Mouse (Mus musculus): ENCODE results near the gene Ssu72. TPM values are rescaled to one million over a fixed set of nuclear protein-coding genes. Genes with fewer than 3 reads are reported as not detected.

The Ssu72 gene
- polyA plus RNA-seq (2015; fragmentation: Nextera tagmentation; extraction: Ambion mirVana), result 167 and 171 TPM in 2 replicates

GRCm38 (mm10) chr4:155704721-155705591, at the start of gene Ssu72:
Ssu72 (plus strand) TSS chr4:155704800.
- peak within 1 kb of the TSS; percentile 95 for H3K9ac ChIP-seq (ENCODE audit: low read depth, low read length)
- H3K4me1 ChIP-seq (replicated peaks; ENCODE audit: control insufficient read depth, insufficient read depth, low read length), result no peaks in the 10 kb centered on the region
- no peak for TF ChIP-seq CTCF (IDR thresholded peaks at IDR 0.05; ENCODE audit: low read depth)
- peak within 1 kb of the TSS; percentile 99 for H3K27ac ChIP-seq (ENCODE audit: low read depth, low read length)
- H3K4me2 ChIP-seq (replicated peaks; ENCODE audit: low read depth), result peak within 1 kb of the TSS; percentile 74
- H3K4me3 ChIP-seq (ENCODE audit: low read depth, low read length), result peak within 1 kb of the TSS; percentile 95
- no peaks in the 10 kb centered on the region for H3K27me3 ChIP-seq (replicated peaks; ENCODE audit: control insufficient read depth, insufficient read depth, low read length)
- ATAC-seq, result peak; percentile 93
- WGBS, result under 1% methylated on average over 83 of the region's 83 CpGs
- 0 out of 2 replicates have a peak, but pooled peaks cover 4% of the 10 kb centered on the region for H3K36me3 ChIP-seq (ENCODE audit: control insufficient read depth, insufficient read depth)
- no peaks in the 10 kb centered on the region for H3K9me3 ChIP-seq (ENCODE audit: control insufficient read depth)

DNA sequence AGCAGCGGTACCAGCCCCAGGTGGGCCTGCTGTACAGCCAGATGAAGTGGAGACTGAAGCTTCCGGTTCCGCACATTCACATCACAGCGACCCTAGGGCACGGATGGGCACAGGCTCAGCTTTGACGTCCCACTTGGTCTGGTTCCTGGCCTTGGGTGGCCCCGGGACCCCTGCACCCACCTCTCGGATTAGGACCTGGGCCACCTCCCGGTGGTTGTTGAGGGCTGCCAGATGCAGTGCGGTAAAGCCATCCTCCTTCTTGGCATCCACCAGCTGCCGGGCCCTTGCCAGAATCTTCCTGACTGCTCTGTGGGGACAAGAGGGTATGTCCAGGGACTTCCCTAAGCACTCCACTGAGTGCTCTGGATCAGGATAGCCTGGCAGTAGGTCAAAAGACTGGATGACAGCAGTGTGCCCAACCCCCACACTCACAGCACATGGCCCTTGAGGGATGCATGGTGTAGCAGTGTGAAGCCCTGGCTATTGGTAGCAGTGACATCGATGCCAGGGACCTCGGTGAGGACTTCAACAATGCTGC, 48.3 kb upstream of the Ssu72 start:
- Histone ChIP-seq H3K4me3 (ENCODE audit: low read depth, low read length) (no peak overlapping the region), H3K27me3 (replicated peaks; ENCODE audit: control insufficient read depth, insufficient read depth, low read length) (0 out of 2 replicates have a peak, but pooled peaks cover 10% of the 10 kb centered on the region), H3K4me1 (replicated peaks; ENCODE audit: control insufficient read depth, insufficient read depth, low read length) (peaks cover 17% of the 10 kb centered on the region), H3K27ac (ENCODE audit: low read depth, low read length) (no peak overlapping the region), H3K9ac (ENCODE audit: low read depth, low read length) (no peak overlapping the region), H3K9me3 (ENCODE audit: control insufficient read depth) (no peaks in the 10 kb centered on the region), H3K4me2 (replicated peaks; ENCODE audit: low read depth) (no peak overlapping the region), H3K36me3 (ENCODE audit: control insufficient read depth, insufficient read depth) (peaks cover 41% of the 10 kb centered on the region; the same call in 1 of the 2 replicates)
- TF ChIP-seq CTCF (IDR thresholded peaks at IDR 0.05; ENCODE audit: low read depth), result no peak
- no peak for ATAC-seq
- 92% methylated on average over 13 of the region's 13 CpGs for WGBS

DNA sequence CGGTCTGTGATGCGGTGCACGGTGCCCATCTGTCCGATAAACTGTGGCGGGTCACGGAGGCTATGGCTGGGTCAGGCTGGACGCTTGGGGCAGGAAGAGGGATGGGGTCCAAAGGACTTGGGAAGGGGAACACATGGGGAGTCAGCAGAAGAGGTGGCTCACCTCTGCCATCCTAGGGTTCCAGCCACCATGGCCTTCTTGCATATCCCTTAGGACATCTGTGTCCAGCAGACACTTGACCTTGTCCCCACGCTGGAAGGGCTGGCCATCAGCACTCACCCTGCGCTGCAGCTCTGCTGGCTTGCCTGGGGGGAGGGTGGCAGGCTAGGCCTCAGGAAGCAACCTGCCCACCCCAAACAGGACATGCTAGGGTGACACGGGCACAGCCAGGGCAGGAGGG, 45.6 kb upstream of the Ssu72 start:
- Histone ChIP-seq H3K27ac (ENCODE audit: low read depth, low read length) (no peak overlapping the region), H3K4me3 (ENCODE audit: low read depth, low read length) (no peak overlapping the region), H3K4me2 (replicated peaks; ENCODE audit: low read depth) (no peak overlapping the region), H3K9ac (ENCODE audit: low read depth, low read length) (no peak overlapping the region), H3K36me3 (ENCODE audit: control insufficient read depth, insufficient read depth) (peaks cover 51% of the 10 kb centered on the region; the same call in 1 of the 2 replicates), H3K27me3 (replicated peaks; ENCODE audit: control insufficient read depth, insufficient read depth, low read length) (no peaks in the 10 kb centered on the region), H3K4me1 (replicated peaks; ENCODE audit: control insufficient read depth, insufficient read depth, low read length) (peaks cover 6% of the 10 kb centered on the region), H3K9me3 (ENCODE audit: control insufficient read depth) (no peaks in the 10 kb centered on the region)
- 87% methylated on average over 10 of the region's 10 CpGs for WGBS
- no peak for TF ChIP-seq CTCF (IDR thresholded peaks at IDR 0.05; ENCODE audit: low read depth)
- no peak for ATAC-seq

DNA sequence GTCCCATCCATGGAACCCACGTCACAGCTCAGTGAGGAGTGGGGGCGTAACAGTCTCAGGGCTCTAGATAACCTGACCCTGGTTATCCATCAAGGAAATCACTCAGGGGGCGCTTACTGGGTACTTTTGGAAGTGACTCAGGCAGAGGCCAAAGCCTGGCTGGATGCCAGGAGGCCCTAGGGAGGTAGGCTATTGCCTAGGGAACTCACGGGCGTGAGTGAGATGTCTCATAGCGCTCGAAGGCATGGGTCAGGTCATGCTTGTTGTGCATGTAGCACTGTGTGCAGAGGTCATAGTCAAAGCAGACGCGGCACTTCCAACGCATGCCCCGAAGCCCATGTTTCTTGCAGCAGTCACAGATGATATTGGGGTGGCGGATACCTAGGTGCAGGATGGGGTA, 44.0 kb upstream of the Ssu72 start:
- no peaks in the 10 kb centered on the region for H3K27me3 ChIP-seq (replicated peaks; ENCODE audit: control insufficient read depth, insufficient read depth, low read length)
- ATAC-seq, result peak; percentile 65
- H3K9me3 ChIP-seq (ENCODE audit: control insufficient read depth), result no peaks in the 10 kb centered on the region
- H3K4me3 ChIP-seq (ENCODE audit: low read depth, low read length), result no peak overlapping the region
- H3K27ac ChIP-seq (ENCODE audit: low read depth, low read length), result no peak overlapping the region
- 51% methylated on average over 12 of the region's 12 CpGs for WGBS
- H3K9ac ChIP-seq (ENCODE audit: low read depth, low read length), result no peak overlapping the region
- no peak overlapping the region for H3K4me2 ChIP-seq (replicated peaks; ENCODE audit: low read depth)
- H3K36me3 ChIP-seq (ENCODE audit: control insufficient read depth, insufficient read depth), result peaks cover 58% of the 10 kb centered on the region; the same call in 1 of the 2 replicates
- no peak for TF ChIP-seq CTCF (IDR thresholded peaks at IDR 0.05; ENCODE audit: low read depth)
- no peaks in the 10 kb centered on the region for H3K4me1 ChIP-seq (replicated peaks; ENCODE audit: control insufficient read depth, insufficient read depth, low read length)

DNA sequence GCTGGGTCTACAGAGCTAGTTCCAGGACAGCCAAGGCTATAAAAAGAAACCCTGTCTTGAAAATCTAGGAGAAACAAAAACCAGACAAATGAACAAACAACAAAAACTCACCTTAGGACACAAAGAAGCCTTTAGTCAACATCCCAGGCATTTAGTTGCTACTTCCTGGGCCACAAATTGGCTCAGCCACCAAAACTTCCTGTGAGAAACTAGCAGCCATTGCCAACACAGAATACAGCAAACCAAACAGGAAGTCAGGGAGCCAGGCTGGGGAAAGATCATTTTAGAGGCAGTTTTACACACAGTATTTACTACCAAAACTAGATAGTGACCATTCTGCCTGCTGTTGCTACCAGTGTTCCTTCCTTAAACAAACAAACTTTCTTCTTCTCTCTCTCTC, 37.7 kb upstream of the Ssu72 start:
- Histone ChIP-seq H3K4me1 (replicated peaks; ENCODE audit: control insufficient read depth, insufficient read depth, low read length) (0 out of 2 replicates have a peak, but pooled peaks cover 5% of the 10 kb centered on the region), H3K27ac (ENCODE audit: low read depth, low read length) (no peak overlapping the region), H3K9ac (ENCODE audit: low read depth, low read length) (no peak overlapping the region), H3K4me2 (replicated peaks; ENCODE audit: low read depth) (no peak overlapping the region), H3K36me3 (ENCODE audit: control insufficient read depth, insufficient read depth) (peaks cover 19% of the 10 kb centered on the region; the same call in 1 of the 2 replicates), H3K27me3 (replicated peaks; ENCODE audit: control insufficient read depth, insufficient read depth, low read length) (no peaks in the 10 kb centered on the region), H3K4me3 (ENCODE audit: low read depth, low read length) (no peak overlapping the region), H3K9me3 (ENCODE audit: control insufficient read depth) (no peaks in the 10 kb centered on the region)
- no peak for ATAC-seq
- no peak for TF ChIP-seq CTCF (IDR thresholded peaks at IDR 0.05; ENCODE audit: low read depth)

Measured in intestine, postnatal 0 days (tissue).